Mouse (Mus musculus) leukemia stem cell, adult 10-12 weeks (primary cell): ENCODE results near the gene Xk. TPM values are rescaled to one million over a fixed set of nuclear protein-coding genes. Genes with fewer than 3 reads are reported as not detected.

Experiments
- polyA plus RNA-seq: library from polyadenylated mRNA; stranded (reverse); fragments of >175 nt; gene quantifications from 2 replicates; pipeline ENCODE4 v1.2.3, GENCODE M21; 2012; ENCODE audit warnings: low replicate concordance

Xk gene
- polyA plus RNA-seq = 6.3 and 17.8 TPM in 2 replicates

DNA sequence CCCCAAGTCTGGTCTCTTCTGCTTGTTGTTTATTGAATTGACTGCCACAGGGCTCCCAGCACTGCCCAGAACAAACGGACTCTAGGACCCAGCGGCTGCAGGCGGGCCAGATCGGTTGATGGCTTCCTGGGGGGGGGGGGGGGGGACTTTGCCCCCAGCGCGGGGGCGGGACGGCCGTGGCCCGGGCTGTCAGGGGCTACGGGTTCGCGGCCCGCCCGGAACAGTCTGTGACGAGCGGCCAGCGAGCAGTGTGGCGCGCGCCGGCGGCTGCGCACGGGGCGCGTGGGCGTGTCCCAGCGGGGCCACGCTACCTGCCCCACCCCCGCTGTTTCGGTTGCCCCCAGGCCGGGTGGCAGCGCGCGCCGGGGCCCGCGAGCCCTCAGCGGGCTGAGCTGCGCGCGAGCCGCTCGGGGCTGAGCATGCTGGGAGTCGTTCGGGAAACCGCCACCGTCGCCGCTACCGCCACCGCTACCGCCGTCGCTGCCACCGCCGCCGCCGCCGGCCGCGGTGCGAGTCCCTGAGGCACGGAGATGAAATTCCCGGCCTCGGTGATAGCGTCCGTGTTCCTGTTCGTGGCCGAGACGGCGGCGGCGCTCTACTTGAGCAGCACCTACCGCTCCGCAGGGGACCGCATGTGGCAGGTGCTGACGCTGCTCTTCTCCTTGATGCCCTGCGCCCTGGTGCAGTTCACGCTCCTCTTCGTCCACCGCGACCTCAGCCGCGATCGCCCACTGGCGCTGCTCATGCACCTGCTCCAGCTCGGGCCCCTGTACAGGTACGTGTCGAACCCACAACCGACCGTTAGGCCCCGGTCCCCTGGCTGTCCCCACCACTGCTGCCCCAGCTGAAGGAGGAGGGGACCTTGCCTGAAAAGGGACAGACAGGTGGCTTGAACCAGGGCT, at the start of gene Xk:
Gene Xk, plus strand, starts transcription at position 297 of the 902 bp plus-strand sequence.

GRCm38 (mm10) chrX:9256766-9257165, 15.8 kb upstream of the Xk start, which contains the start of gene Gm14862:
Gene Gm14862 (minus strand): TSS chrX:9256899.

GRCm38 (mm10) chrX:9283464-9283863, 10.9 kb downstream of the Xk start, which contains the start of gene H2al1m:
Gene H2al1m (plus strand): TSS chrX:9283764.

GRCm38 (mm10) chrX:9350327-9350726, 77.8 kb downstream of the Xk start, which contains the start of gene H2al1k:
Gene H2al1k (plus strand): TSS chrX:9350627.

Other genes with a start within 250 kb of the Xk start
- gene Fthl17e, start 239.3 kb upstream of the Xk start, polyA plus RNA-seq = not detected in 2 replicates
- not detected in 2 replicates for gene Fthl17f, start 209.7 kb upstream of the Xk start, polyA plus RNA-seq
- not detected in 2 replicates for gene 4930402K13Rik, start 168.2 kb upstream of the Xk start, polyA plus RNA-seq
- 0.14 and 0.20 TPM in 2 replicates for gene Lancl3, start 72.9 kb upstream of the Xk start, polyA plus RNA-seq
- gene Gm14862, start 15.9 kb upstream of the Xk start, polyA plus RNA-seq = not detected in 2 replicates
- not detected in 2 replicates for gene H2al1m, start 11.0 kb downstream of the Xk start, polyA plus RNA-seq
- not detected in 2 replicates for gene H2al1k, start 77.9 kb downstream of the Xk start, polyA plus RNA-seq
- gene Cybb, start 215.0 kb downstream of the Xk start, polyA plus RNA-seq = 2.1 and 5.0 TPM in 2 replicates